Mouse (Mus musculus): ENCODE results near the gene Sprr2a1. TPM values are rescaled to one million over a fixed set of nuclear protein-coding genes. Genes with fewer than 3 reads are reported as not detected.
"Not testable (repeated sequence)": the region's sequence is repeated elsewhere in the genome, so short reads cannot be mapped to it uniquely, and the experiment has no call there.

Gene Sprr2a1
- total RNA-seq (2021), result not detected
- long read RNA-seq, experiment 1, result 0 reads
- long read RNA-seq, experiment 2, result 0 reads

- DNase-seq; H3K27ac ChIP-seq; H3K4me3 ChIP-seq; intact Hi-C loops (cut with DNase I): not testable (repeated sequence)
Measured at GRCm38 (mm10) chr3:92215569-92215968, at the start of gene Sprr2a1, which contains the start of gene Sprr2a2. TSS of gene Sprr2a1 (plus strand) at chr3:92215799. TSS of gene Sprr2a2 (plus strand) at chr3:92215920.

- H3K27ac ChIP-seq, result no peak overlapping the region
- intact Hi-C loops (cut with DNase I), result no loop called here
- DNase-seq, result no peak
- TF ChIP-seq CTCF (IDR thresholded peaks at IDR 0.05), result no peak
- no peak overlapping the region for H3K4me3 ChIP-seq
Measured at GRCm38 (mm10) chr3:92169847-92170246, 45.8 kb upstream of the Sprr2a1 start.

GRCm38 (mm10) chr3:92176880-92177279, 38.7 kb upstream of the Sprr2a1 start:
- intact Hi-C loops (cut with DNase I), result no loop called here
- no peak overlapping the region for H3K27ac ChIP-seq
- no peak overlapping the region for H3K4me3 ChIP-seq
- DNase-seq, result no peak
- no peak for TF ChIP-seq CTCF (IDR thresholded peaks at IDR 0.05)

GRCm38 (mm10) chr3:92195512-92196200, 19.9 kb upstream of the Sprr2a1 start:
- Histone ChIP-seq H3K4me3 (no peak overlapping the region), H3K27ac (no peak overlapping the region)
- TF ChIP-seq CTCF (IDR thresholded peaks at IDR 0.05), result no peak
- no peak for DNase-seq
- intact Hi-C loops (cut with DNase I), result no loop called here

GRCm38 (mm10) chr3:92211133-92211925, 4.3 kb upstream of the Sprr2a1 start:
- H3K4me3 ChIP-seq; H3K27ac ChIP-seq; intact Hi-C loops (cut with DNase I); DNase-seq: not testable (repeated sequence)

- DNase-seq; intact Hi-C loops (cut with DNase I); H3K4me3 ChIP-seq: not testable (repeated sequence)
Measured at GRCm38 (mm10) chr3:92212059-92212458, 3.5 kb upstream of the Sprr2a1 start.

GRCm38 (mm10) chr3:92213651-92214050, 1.9 kb upstream of the Sprr2a1 start:
- H3K27ac ChIP-seq; DNase-seq; H3K4me3 ChIP-seq; intact Hi-C loops (cut with DNase I): not testable (repeated sequence)

More at GRCm38 (mm10) chr3:92212059-92212458, 3.5 kb upstream of the Sprr2a1 start:
- H3K27ac ChIP-seq, result not testable (repeated sequence)

GRCm38 (mm10) chr3:92219031-92219430, 3.4 kb downstream of the Sprr2a1 start:
- H3K27ac ChIP-seq; DNase-seq; H3K4me3 ChIP-seq; intact Hi-C loops (cut with DNase I): not testable (repeated sequence)

- H3K27ac ChIP-seq; DNase-seq; intact Hi-C loops (cut with DNase I); H3K4me3 ChIP-seq: not testable (repeated sequence)
Measured at GRCm38 (mm10) chr3:92223708-92224107, 8.1 kb downstream of the Sprr2a1 start.

- H3K27ac ChIP-seq; DNase-seq; H3K4me3 ChIP-seq; intact Hi-C loops (cut with DNase I): not testable (repeated sequence)
Measured at GRCm38 (mm10) chr3:92227410-92227809, 11.8 kb downstream of the Sprr2a1 start.

- H3K27ac ChIP-seq; intact Hi-C loops (cut with DNase I); H3K4me3 ChIP-seq; DNase-seq: not testable (repeated sequence)
Measured at GRCm38 (mm10) chr3:92236463-92237189, 21.0 kb downstream of the Sprr2a1 start.

- intact Hi-C loops (cut with DNase I); H3K27ac ChIP-seq; H3K4me3 ChIP-seq; DNase-seq: not testable (repeated sequence)
Measured at GRCm38 (mm10) chr3:92238736-92239135, 23.1 kb downstream of the Sprr2a1 start.

- intact Hi-C loops (cut with DNase I); H3K27ac ChIP-seq; H3K4me3 ChIP-seq; DNase-seq: not testable (repeated sequence)
Measured at GRCm38 (mm10) chr3:92239197-92239596, 23.6 kb downstream of the Sprr2a1 start.

GRCm38 (mm10) chr3:92244833-92245232, 29.2 kb downstream of the Sprr2a1 start:
- DNase-seq; H3K4me3 ChIP-seq; H3K27ac ChIP-seq; intact Hi-C loops (cut with DNase I): not testable (repeated sequence)

- DNase-seq; H3K4me3 ChIP-seq; intact Hi-C loops (cut with DNase I): not testable (repeated sequence)
Measured at GRCm38 (mm10) chr3:92246245-92246644, 30.6 kb downstream of the Sprr2a1 start.

GRCm38 (mm10) chr3:92248494-92248893, 32.9 kb downstream of the Sprr2a1 start:
- H3K4me3 ChIP-seq; DNase-seq; H3K27ac ChIP-seq; intact Hi-C loops (cut with DNase I): not testable (repeated sequence)

More at GRCm38 (mm10) chr3:92246245-92246644, 30.6 kb downstream of the Sprr2a1 start:
- H3K27ac ChIP-seq, result not testable (repeated sequence)

GRCm38 (mm10) chr3:92250450-92250849, 34.9 kb downstream of the Sprr2a1 start:
- DNase-seq; H3K27ac ChIP-seq; H3K4me3 ChIP-seq; intact Hi-C loops (cut with DNase I): not testable (repeated sequence)

- H3K4me3 ChIP-seq; intact Hi-C loops (cut with DNase I); H3K27ac ChIP-seq; DNase-seq: not testable (repeated sequence)
Measured at GRCm38 (mm10) chr3:92253860-92254259, 38.3 kb downstream of the Sprr2a1 start.
